Mouse (Mus musculus) forebrain, embryonic 14.5 days (tissue): ENCODE results near the gene Lce1a2. TPM values are rescaled to one million over a fixed set of nuclear protein-coding genes. Genes with fewer than 3 reads are reported as not detected.

ENCODE experiments used
- ATAC-seq: fragments of 200-750 bp; cut with Nextera tagmentation; 2 replicates; pipeline ENCODE4 v1.8.0; 2017; ENCODE audit warnings: mild to moderate bottlenecking, moderate library complexity
- DNase-seq: peaks from one replicate; pipeline ENCODE4 v3.0.0-alpha.2; 2015; ENCODE audit warnings: low spot score
- H3K27ac ChIP-seq: fragments of 300-500 bp; sonication (generic); 2 replicates; pipeline ENCODE4 v1.5.1; 2014; ENCODE audit warnings: low read depth, mild to moderate bottlenecking, control low read depth, low read length, moderate library complexity
- H3K27me3 ChIP-seq: fragments of 300-500 bp; sonication (generic); replicated peaks from 2 replicates; pipeline ENCODE4 v1.6.1; 2014; ENCODE audit warnings: low read length, control low read depth, mixed read lengths; ENCODE audit not compliant: control insufficient read depth, insufficient read depth
- H3K36me3 ChIP-seq: fragments of 300-500 bp; sonication (generic); 2 replicates; pipeline ENCODE4 v1.6.1; 2014; ENCODE audit warnings: low read length, control low read depth; ENCODE audit not compliant: control insufficient read depth, insufficient read depth
- H3K4me1 ChIP-seq: fragments of 300-500 bp; sonication (generic); 2 replicates; pipeline ENCODE4 v1.6.1; 2014; ENCODE audit warnings: antibody characterized with exemption, low read length, control low read depth; ENCODE audit not compliant: control insufficient read depth, insufficient read depth
- H3K4me2 ChIP-seq: fragments of 300-500 bp; sonication (generic); 2 replicates; pipeline ENCODE4 v1.6.1; 2014; ENCODE audit warnings: mild to moderate bottlenecking, control low read depth, low read length
- H3K4me3 ChIP-seq: fragments of 300-500 bp; sonication (generic); 2 replicates; pipeline ENCODE4 v1.5.1; 2014; ENCODE audit warnings: low read depth, low read length, control low read depth
- H3K9ac ChIP-seq: fragments of 300-500 bp; sonication (generic); 2 replicates; pipeline ENCODE4 v1.6.1; 2014; ENCODE audit warnings: mild to moderate bottlenecking, low read length, control low read depth, moderate library complexity
- H3K9me3 ChIP-seq: fragments of 300-500 bp; sonication (generic); replicated peaks from 2 replicates; pipeline ENCODE4 v1.6.1; 2016; ENCODE audit warnings: low read length, control low read depth, mixed read lengths; ENCODE audit not compliant: control insufficient read depth
- WGBS: fragments of 180-500 bp; shearing (Covaris S2); extraction: QIAGEN DNeasy Blood & Tissue Kit; methylation state at CpG from one replicate; pipeline ENCODE4 v1.1.7; 2014; 5-methylcytosine and 5-hydroxymethylcytosine counted together
- polyA plus RNA-seq: library from polyadenylated mRNA; unstranded; fragments of >200 nt; fragmentation: Nextera tagmentation; extraction: Ambion mirVana; gene quantifications from 2 replicates; pipeline ENCODE4 v1.2.1, GENCODE M21; 2014

Gene Lce1a2
- polyA plus RNA-seq, 1 experiment from 2014 or later = not detected

- Histone ChIP-seq H3K4me2 (no peak within 1 kb of the TSS), H3K36me3 (no peaks in the 10 kb centered on the region), H3K27me3 (no peaks in the 10 kb centered on the region), H3K9me3 (no peaks in the 10 kb centered on the region), H3K4me1 (no peaks in the 10 kb centered on the region), H3K4me3 (no peak within 1 kb of the TSS), H3K27ac (no peak within 1 kb of the TSS), H3K9ac (no peak within 1 kb of the TSS)
- DNase-seq (no peak), ATAC-seq (no peak)
- WGBS = 86% methylated on average over 1 of the region's 1 CpGs
These were observed 21.9 kb downstream of the Lce1a2 start, which contains the start of gene Lce1a1 for GRCm38 (mm10) chr3:92648207-92648606. TSS of gene Lce1a1 (minus strand) at chr3:92648307.

- no peak overlapping the region for H3K4me2 ChIP-seq
- no peaks in the 10 kb centered on the region for H3K4me1 ChIP-seq
- no peak overlapping the region for H3K9ac ChIP-seq
- DNase-seq = no peak
- no peaks in the 10 kb centered on the region for H3K36me3 ChIP-seq
- H3K27ac ChIP-seq = no peak overlapping the region
- no peaks in the 10 kb centered on the region for H3K27me3 ChIP-seq
- H3K9me3 ChIP-seq = no peaks in the 10 kb centered on the region
- WGBS = 93% methylated on average over 15 of the region's 15 CpGs
- ATAC-seq = no peak
- no peak overlapping the region for H3K4me3 ChIP-seq
These were observed 30.3 kb downstream of the Lce1a2 start for GRCm38 (mm10) chr3:92639854-92640253.

GRCm38 (mm10) chr3:92638653-92638991 is 31.5 kb downstream of the Lce1a2 start:
- no peak overlapping the region for H3K4me3 ChIP-seq
- WGBS = 43% methylated on average over 3 of the region's 3 CpGs
- H3K27ac ChIP-seq = no peak overlapping the region
- no peaks in the 10 kb centered on the region for H3K9me3 ChIP-seq
- H3K36me3 ChIP-seq = no peaks in the 10 kb centered on the region
- H3K27me3 ChIP-seq = no peaks in the 10 kb centered on the region
- no peak for ATAC-seq
- H3K4me1 ChIP-seq = no peaks in the 10 kb centered on the region
- no peak overlapping the region for H3K4me2 ChIP-seq
- DNase-seq = peak; percentile 2
- H3K9ac ChIP-seq = no peak overlapping the region

GRCm38 (mm10) chr3:92637745-92638652 is 32.1 kb downstream of the Lce1a2 start:
- H3K4me1 ChIP-seq = no peaks in the 10 kb centered on the region
- H3K27me3 ChIP-seq = no peaks in the 10 kb centered on the region
- ATAC-seq (peak; percentile 81), DNase-seq (peak; percentile 69)
- WGBS = 6% methylated on average over 1 of the region's 1 CpGs
- no peak overlapping the region for H3K4me3 ChIP-seq
- no peaks in the 10 kb centered on the region for H3K9me3 ChIP-seq
- no peaks in the 10 kb centered on the region for H3K36me3 ChIP-seq
- H3K4me2 ChIP-seq = no peak overlapping the region
- no peak overlapping the region for H3K27ac ChIP-seq
- no peak overlapping the region for H3K9ac ChIP-seq

- Histone ChIP-seq H3K9ac (no peak within 1 kb of the TSS), H3K4me3 (no peak within 1 kb of the TSS), H3K9me3 (no peaks in the 10 kb centered on the region), H3K4me2 (no peak within 1 kb of the TSS), H3K27me3 (no peaks in the 10 kb centered on the region), H3K36me3 (no peaks in the 10 kb centered on the region), H3K27ac (no peak within 1 kb of the TSS), H3K4me1 (no peaks in the 10 kb centered on the region)
- no peak for DNase-seq
- no peak for ATAC-seq
- 85% methylated on average over 2 of the region's 2 CpGs for WGBS
These were observed 48.6 kb downstream of the Lce1a2 start, which contains the start of gene Lce6a for GRCm38 (mm10) chr3:92621560-92621959. TSS of gene Lce6a (minus strand) at chr3:92621660.

Other genes with a start within 250 kb of the Lce1a2 start
- 4.3 and 6.3 TPM in 2 replicates for gene Gm9774, start 240.9 kb downstream of the Lce1a2 start, polyA plus RNA-seq
- not detected in 2 replicates for gene Sprr2k, start 237.7 kb downstream of the Lce1a2 start, polyA plus RNA-seq
- gene Sprr1b, start 231.5 kb downstream of the Lce1a2 start, polyA plus RNA-seq = not detected in 2 replicates
- gene Sprr3, start 211.6 kb downstream of the Lce1a2 start, polyA plus RNA-seq = not detected in 2 replicates
- gene Sprr1a, start 184.4 kb downstream of the Lce1a2 start, polyA plus RNA-seq = not detected in 2 replicates
- not detected in 2 replicates for gene Sprr4, start 169.8 kb downstream of the Lce1a2 start, polyA plus RNA-seq
- not detected in 2 replicates for gene 2310046K23Rik, start 135.8 kb downstream of the Lce1a2 start, polyA plus RNA-seq
- not detected in 2 replicates for gene Ivl, start 96.6 kb downstream of the Lce1a2 start, polyA plus RNA-seq
- not detected in 2 replicates for gene Smcp, start 81.3 kb downstream of the Lce1a2 start, polyA plus RNA-seq
- gene 2210017I01Rik, start 62.8 kb downstream of the Lce1a2 start, polyA plus RNA-seq = not detected in 2 replicates
- not detected in 2 replicates for gene Lce6a, start 48.7 kb downstream of the Lce1a2 start, polyA plus RNA-seq
- gene Lce1a1, start 22.0 kb downstream of the Lce1a2 start, polyA plus RNA-seq = not detected in 2 replicates
- gene Lce1b, start 13.4 kb downstream of the Lce1a2 start, polyA plus RNA-seq = not detected in 2 replicates
- gene Lce1c, start 8.9 kb upstream of the Lce1a2 start, polyA plus RNA-seq = not detected in 2 replicates
- not detected in 2 replicates for gene Lce1d, start 16.9 kb upstream of the Lce1a2 start, polyA plus RNA-seq
- not detected in 2 replicates for gene Lce1e, start 38.8 kb upstream of the Lce1a2 start, polyA plus RNA-seq
- not detected in 2 replicates for gene Lce1f, start 50.0 kb upstream of the Lce1a2 start, polyA plus RNA-seq
- not detected in 2 replicates for gene Gm38119, start 68.8 kb upstream of the Lce1a2 start, polyA plus RNA-seq
- not detected in 2 replicates for gene Lce1g, start 82.0 kb upstream of the Lce1a2 start, polyA plus RNA-seq
- not detected in 2 replicates for gene Lce1h, start 94.8 kb upstream of the Lce1a2 start, polyA plus RNA-seq
- gene Lce1i, start 108.6 kb upstream of the Lce1a2 start, polyA plus RNA-seq = not detected in 2 replicates
- gene Lce1j, start 120.2 kb upstream of the Lce1a2 start, polyA plus RNA-seq = not detected in 2 replicates
- gene Lce1k, start 137.6 kb upstream of the Lce1a2 start, polyA plus RNA-seq = not detected in 2 replicates
- gene Kprp, start 156.9 kb upstream of the Lce1a2 start, polyA plus RNA-seq = not detected in 2 replicates
- gene Lce1l, start 181.0 kb upstream of the Lce1a2 start, polyA plus RNA-seq = not detected in 2 replicates
- gene 2310050C09Rik, start 199.9 kb upstream of the Lce1a2 start, polyA plus RNA-seq = not detected in 2 replicates